ENCODE assay signal across 18 mouse cellular contexts in genomic region chr3:30504561-30504960, GRCm38 (mm10). TPM values are rescaled to one million over a fixed set of nuclear protein-coding genes. Genes with fewer than 3 reads are reported as not detected.
A peak's percentile ranks its signal among the peaks of the same experiment; 100 is the strongest.
DNase-seq lines count a peak whose midpoint lies in the region; ATAC-seq and TF ChIP-seq lines count a peak whose summit lies in the region.
"Had no signal": no experiment of that assay in that cellular context is flagged by ENCODE, and none has a peak within 500 bp of the region (broad histone marks: within the 10 kb centered on the region; RNA-seq: fewer than 3 reads in every experiment).

No protein-coding gene starts in this region.

- peak overlapping the region; percentile 95 for H3K4me2 ChIP-seq in stomach, embryonic 16.5 days (ENCODE audit: low read depth, low read length)
- H3K4me2 ChIP-seq in liver, embryonic 11.5 days, result no peak overlapping the region
- H3K4me2 ChIP-seq: embryonic facial prominence, embryonic 15.5 days; neural tube, embryonic 13.5 days had no signal

- peaks cover 29% of the 10 kb centered on the region for H3K4me1 ChIP-seq in heart, embryonic 10.5 days
- H3K4me1 ChIP-seq in lung, adult 2 months (ENCODE audit: control insufficient read depth, insufficient read depth, low read length), result peaks cover 7% of the 10 kb centered on the region
- H3K4me1 ChIP-seq in stomach, embryonic 16.5 days (ENCODE audit: control insufficient read depth, insufficient read depth, low read length), result peaks cover 18% of the 10 kb centered on the region
- H3K4me1 ChIP-seq in liver, embryonic 11.5 days (replicated peaks; ENCODE audit: control insufficient read depth, insufficient read depth, low read length), result no peaks in the 10 kb centered on the region; the same call in 1 of the 2 replicates

- H3K9me3 ChIP-seq in heart, embryonic 10.5 days, result no peaks in the 10 kb centered on the region
- H3K9me3 ChIP-seq in stomach, embryonic 16.5 days (replicated peaks; ENCODE audit: control insufficient read depth, low read length), result no peaks in the 10 kb centered on the region
- H3K9me3 ChIP-seq in liver, embryonic 11.5 days (ENCODE audit: control insufficient read depth, low read length), result no peaks in the 10 kb centered on the region
- H3K9me3 ChIP-seq: embryonic facial prominence, embryonic 15.5 days; neural tube, embryonic 13.5 days had no signal

- no peak for TF ChIP-seq CTCF in lung, adult 2 months (IDR thresholded peaks at IDR 0.05; ENCODE audit: insufficient read depth, low read length)

- H3K9ac ChIP-seq in stomach, embryonic 16.5 days (ENCODE audit: low read length), result peak overlapping the region; percentile 43
- H3K9ac ChIP-seq in liver, embryonic 11.5 days (ENCODE audit: low read depth, low read length), result no peak overlapping the region
- H3K9ac ChIP-seq: embryonic facial prominence, embryonic 15.5 days; forebrain, postnatal 0 days; neural tube, embryonic 13.5 days had no signal

- WGBS in heart, embryonic 10.5 days, result 37% methylated on average over 7 of the region's 7 CpGs
- WGBS in lung, adult 2 months, result 48% methylated on average over 7 of the region's 7 CpGs
- 25% methylated on average over 7 of the region's 7 CpGs for WGBS in stomach, embryonic 16.5 days
- 45% methylated on average over 7 of the region's 7 CpGs for WGBS in liver, embryonic 11.5 days

- peak overlapping the region; percentile 49; the same call in 1 of the 2 replicates for H3K27ac ChIP-seq in heart, embryonic 10.5 days
- peak overlapping the region; percentile 97 for H3K27ac ChIP-seq in stomach, embryonic 16.5 days (ENCODE audit: low read length)
- no peak overlapping the region for H3K27ac ChIP-seq in liver, embryonic 11.5 days (ENCODE audit: low read depth, low read length)
- H3K27ac ChIP-seq: embryonic facial prominence, embryonic 15.5 days; layer of hippocampus, adult 2 months; macrophage; neural tube, embryonic 13.5 days had no signal

- 0 out of 2 replicates have a peak overlapping the region, but pooled peaks have one; percentile 24 for H3K4me3 ChIP-seq in heart, embryonic 10.5 days
- no peak overlapping the region for H3K4me3 ChIP-seq in lung, adult 2 months (replicated peaks; ENCODE audit: extremely low read depth, low read depth, low read length)
- peak overlapping the region; percentile 23 for H3K4me3 ChIP-seq in stomach, embryonic 16.5 days (replicated peaks; ENCODE audit: low read length)
- H3K4me3 ChIP-seq in liver, embryonic 11.5 days (ENCODE audit: low read depth, low read length), result no peak overlapping the region
- H3K4me3 ChIP-seq: embryonic facial prominence, embryonic 15.5 days; layer of hippocampus, adult 2 months; neural tube, embryonic 13.5 days had no signal

- no peak for ATAC-seq in stomach, embryonic 16.5 days (ENCODE audit: insufficient read depth, low FRiP score)
- no peak for ATAC-seq in liver, embryonic 11.5 days (replicated peaks; ENCODE audit: low FRiP score)
- ATAC-seq: forebrain, postnatal 0 days; midbrain, embryonic 16.5 days had no signal

- no peaks in the 10 kb centered on the region for H3K36me3 ChIP-seq in heart, embryonic 10.5 days
- no peaks in the 10 kb centered on the region for H3K36me3 ChIP-seq in stomach, embryonic 16.5 days (ENCODE audit: control insufficient read depth, insufficient read depth, low read length)
- no peaks in the 10 kb centered on the region for H3K36me3 ChIP-seq in liver, embryonic 11.5 days (ENCODE audit: control insufficient read depth, insufficient read depth, low read length)
- H3K36me3 ChIP-seq: embryonic facial prominence, embryonic 15.5 days; neural tube, embryonic 13.5 days had no signal

- H3K27me3 ChIP-seq in heart, embryonic 10.5 days (ENCODE audit: insufficient read depth, poor library complexity, severe bottlenecking), result peaks cover 16% of the 10 kb centered on the region
- no peaks in the 10 kb centered on the region for H3K27me3 ChIP-seq in stomach, embryonic 16.5 days (ENCODE audit: control insufficient read depth, insufficient read depth, low read length)
- peaks cover 59% of the 10 kb centered on the region for H3K27me3 ChIP-seq in liver, embryonic 11.5 days (replicated peaks; ENCODE audit: control insufficient read depth, insufficient read depth, low read length)

- DNase-seq in heart, embryonic 10.5 days (ENCODE audit: low spot score), result no peak
- no peak for DNase-seq in heart, adult 8-10 months (ENCODE audit: low spot score)
- DNase-seq in lung, adult 18-20 months, result peak; percentile 79 to 87
- DNase-seq in lung, postnatal 14 days, result no peak
- peak; percentile 69 for DNase-seq in lung, adult 2 months
- DNase-seq in spleen, postnatal 14 days (ENCODE audit: low spot score in 2 of 2), result no peak
- no peak for DNase-seq in liver, embryonic 11.5 days (ENCODE audit: low spot score)
- DNase-seq: adrenal gland, postnatal 10 days; B cell, adult 2 months; forebrain, postnatal 0 days; gastrocnemius, postnatal 36 days; thymus, postnatal 25 days had no signal

- TF ChIP-seq POLR2A in lung, adult 2 months (IDR thresholded peaks at IDR 0.05; ENCODE audit: borderline replicate concordance, extremely low read depth, low read depth, low read length), result no peak

RNA-seq across cellular contexts. Expression of gene Mecom, which starts 43.2 kb away (rescaled TPM):
- polyA plus RNA-seq in heart, embryonic 10.5 days (2016; fragmentation: Nextera tagmentation; extraction: Ambion mirVana), result 28.4 and 40.3 TPM in 2 replicates
- total RNA-seq in heart, adult 8-10 months (2022), result 10 to 100 TPM; 13.6 to 19.5 (median 16.5) TPM
- 13.5 and 16.0 TPM in 2 replicates for polyA plus RNA-seq in lung, adult 2 months (2012; rRNA removed)
- polyA plus RNA-seq in stomach, embryonic 16.5 days (2015; fragmentation: Nextera tagmentation; extraction: Ambion mirVana), result 57.4 and 64.1 TPM in 2 replicates
- 5.7 and 6.9 TPM in 2 replicates for polyA plus RNA-seq in liver, embryonic 11.5 days (2014; fragmentation: Nextera tagmentation; extraction: Ambion mirVana)
- polyA plus RNA-seq: macrophage had no signal

Comparison
In these comparisons a context has a peak if more than half of its experiments do, and no peak if none do; other contexts are left out.
1. DNase-seq: peak in lung, adult 18-20 months (2 of 2) and lung, adult 2 months (single experiment); none in heart, embryonic 10.5 days (single experiment), heart, adult 8-10 months (single experiment), lung, postnatal 14 days (single experiment), spleen, postnatal 14 days (0 of 2) and liver, embryonic 11.5 days (single experiment).
2. H3K4me3 ChIP-seq: peak in heart, embryonic 10.5 days (single experiment) and stomach, embryonic 16.5 days (single experiment); none in lung, adult 2 months (single experiment) and liver, embryonic 11.5 days (single experiment).